Mouse (Mus musculus) stomach, postnatal 0 days (tissue): ENCODE data around the gene Col17a1. TPM values are rescaled to one million over a fixed set of nuclear protein-coding genes. Genes with fewer than 3 reads are reported as not detected.

Source experiments
- ATAC-seq: fragments of 200-750 bp; cut with Nextera tagmentation; 2 replicates; pipeline ENCODE4 v1.8.0; 2017; ENCODE audit not compliant: low FRiP score, low TSS enrichment
- DNase-seq: peaks from one replicate; pipeline ENCODE4 v3.0.0-alpha.2; 2016; ENCODE audit warnings: low spot score
- H3K27ac ChIP-seq: fragments of 300-500 bp; sonication (generic); replicated peaks from 2 replicates; pipeline ENCODE4 v1.5.1; 2014; ENCODE audit warnings: mild to moderate bottlenecking, control low read depth
- H3K27me3 ChIP-seq: fragments of 300-500 bp; sonication (generic); 2 replicates; pipeline ENCODE4 v1.6.1; 2014; ENCODE audit warnings: low read length; ENCODE audit not compliant: control insufficient read depth, insufficient read depth
- H3K36me3 ChIP-seq: fragments of 300-500 bp; sonication (generic); 2 replicates; pipeline ENCODE4 v1.6.1; 2014; ENCODE audit warnings: low read length, mixed read lengths; ENCODE audit not compliant: control insufficient read depth, insufficient read depth
- H3K4me1 ChIP-seq: fragments of 300-500 bp; sonication (generic); replicated peaks from 2 replicates; pipeline ENCODE4 v1.6.1; 2014; ENCODE audit warnings: antibody characterized with exemption; ENCODE audit not compliant: control insufficient read depth, insufficient read depth
- H3K4me2 ChIP-seq: fragments of 300-500 bp; sonication (generic); replicated peaks from 2 replicates; pipeline ENCODE4 v1.6.1; 2014; ENCODE audit warnings: low read depth, mild to moderate bottlenecking, control low read depth, moderate library complexity
- H3K4me3 ChIP-seq: fragments of 300-500 bp; sonication (generic); 2 replicates; pipeline ENCODE4 v1.5.1; 2014; ENCODE audit warnings: low read depth, low read length, control low read depth
- H3K9ac ChIP-seq: fragments of 300-500 bp; sonication (generic); 2 replicates; pipeline ENCODE4 v1.6.1; 2014; ENCODE audit warnings: mild to moderate bottlenecking, low read length, control low read depth, mixed read lengths
- H3K9me3 ChIP-seq: fragments of 300-500 bp; sonication (generic); 2 replicates; pipeline ENCODE4 v1.6.1; 2016; ENCODE audit warnings: low read length; ENCODE audit not compliant: control insufficient read depth
- CTCF ChIP-seq: IDR thresholded peaks from 2 replicates; pipeline ENCODE4 v1.5.1; 2016; ENCODE audit warnings: antibody characterized with exemption, low read depth, mild to moderate bottlenecking, moderate library complexity
- EP300 ChIP-seq: optimal IDR thresholded peaks from 2 replicates; pipeline ENCODE3; 2016; ENCODE audit warnings: antibody characterized with exemption
- WGBS: fragments of 180-500 bp; shearing (Covaris S2); extraction: QIAGEN DNeasy Blood & Tissue Kit; methylation state at CpG from one replicate; pipeline ENCODE4 v1.1.7; 2014; 5-methylcytosine and 5-hydroxymethylcytosine counted together
- polyA plus RNA-seq: library from polyadenylated mRNA; unstranded; fragments of >200 nt; fragmentation: Nextera tagmentation; extraction: Ambion mirVana; gene quantifications from 2 replicates; pipeline ENCODE4 v1.2.1, GENCODE M21; 2015

Col17a1 gene
- 13.9 and 20.1 TPM in 2 replicates for polyA plus RNA-seq

GRCm38 (mm10) chr19:47691994-47692393 lies at the start of gene Col17a1:
Col17a1 (minus strand) TSS chr19:47692094.
- Histone ChIP-seq H3K36me3 (no peaks in the 10 kb centered on the region), H3K4me2 (0 out of 2 replicates have a peak within 1 kb of the TSS, but pooled peaks have one; percentile 12), H3K27me3 (no peaks in the 10 kb centered on the region), H3K27ac (peak within 1 kb of the TSS; percentile 66), H3K9ac (peak within 1 kb of the TSS; percentile 31), H3K4me1 (no peaks in the 10 kb centered on the region), H3K4me3 (peak within 1 kb of the TSS; percentile 27), H3K9me3 (no peaks in the 10 kb centered on the region)
- no peak for ATAC-seq
- TF ChIP-seq EP300 (no peak), CTCF (no peak)
- 59% methylated on average over 6 of the region's 6 CpGs for WGBS
- no peak for DNase-seq

GRCm38 (mm10) chr19:47731931-47732330 lies 40.0 kb upstream of the Col17a1 start:
- H3K4me3 ChIP-seq, result peak overlapping the region; percentile 71
- H3K27me3 ChIP-seq, result no peaks in the 10 kb centered on the region
- H3K27ac ChIP-seq, result peak overlapping the region; percentile 99
- H3K36me3 ChIP-seq, result peaks cover 6% of the 10 kb centered on the region; the same call in 1 of the 2 replicates
- H3K4me2 ChIP-seq, result peak overlapping the region; percentile 44
- 0 out of 2 replicates have a peak, but pooled peaks have one; percentile 10 for ATAC-seq
- DNase-seq, result peak; percentile 78
- no peaks in the 10 kb centered on the region for H3K9me3 ChIP-seq
- peak overlapping the region; percentile 79 for H3K9ac ChIP-seq
- H3K4me1 ChIP-seq, result 0 out of 2 replicates have a peak, but pooled peaks cover 2% of the 10 kb centered on the region
- 0% methylated on average over 11 of the region's 15 CpGs for WGBS
- TF ChIP-seq EP300 (no peak), CTCF (no peak)

DNA sequence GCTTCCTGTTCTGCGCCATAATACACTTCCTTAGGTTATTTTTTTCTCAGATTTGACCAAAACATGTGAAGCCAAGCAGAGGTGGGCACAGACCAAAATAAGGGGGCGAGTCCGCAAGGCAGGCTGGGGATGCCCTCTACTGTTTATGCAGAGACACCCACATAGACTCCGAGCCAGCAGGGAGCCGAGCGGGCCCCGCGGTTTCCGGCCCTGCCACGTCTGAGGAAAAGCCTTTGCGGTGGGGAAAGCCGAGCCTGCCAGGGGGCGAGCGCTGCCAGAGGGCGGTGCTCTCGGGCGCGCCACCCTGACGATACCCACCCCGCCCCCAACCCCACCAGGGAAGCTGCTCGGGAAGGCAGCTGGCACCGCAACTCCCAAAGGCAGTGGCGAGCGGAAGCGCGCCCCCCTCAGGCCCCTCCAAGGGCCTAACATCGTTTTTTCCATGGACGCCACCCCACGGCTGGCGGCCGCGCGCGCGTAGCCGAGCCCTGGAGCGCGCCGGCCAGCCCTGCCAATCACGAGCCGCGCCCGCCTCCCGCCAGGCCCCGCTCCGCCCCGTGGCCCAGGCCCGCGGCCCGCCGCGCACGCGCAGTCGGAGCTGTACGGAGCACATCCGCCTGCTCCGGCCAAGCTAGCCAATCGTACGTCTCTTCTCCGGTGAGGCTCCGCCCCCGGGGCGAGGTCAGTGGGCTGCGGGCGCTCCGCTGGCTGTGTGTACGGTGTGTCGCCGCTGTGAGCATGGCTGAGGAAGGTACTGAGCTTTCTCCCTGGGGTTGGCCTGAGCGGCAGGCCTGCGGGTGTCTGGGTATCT lies 39.4 kb upstream of the Col17a1 start, which contains the start of gene Sfr1:
TSS of gene Sfr1 (plus strand) at position 612 of the 811 bp plus-strand sequence.
- TF ChIP-seq CTCF (peak; percentile 69), EP300 (peak; percentile 74)
- ATAC-seq (peak; percentile 97), DNase-seq (peak; percentile 99)
- WGBS, result under 1% methylated on average over 60 of the region's 72 CpGs
- peak within 1 kb of the TSS; percentile 71 for H3K4me3 ChIP-seq
- peaks cover 4% of the 10 kb centered on the region; the same call in 1 of the 2 replicates for H3K36me3 ChIP-seq
- 0 out of 2 replicates have a peak, but pooled peaks cover 2% of the 10 kb centered on the region for H3K4me1 ChIP-seq
- no peaks in the 10 kb centered on the region for H3K9me3 ChIP-seq
- peak within 1 kb of the TSS; percentile 61 for H3K4me2 ChIP-seq
- H3K27me3 ChIP-seq, result no peaks in the 10 kb centered on the region
- peak within 1 kb of the TSS; percentile 99 for H3K27ac ChIP-seq
- H3K9ac ChIP-seq, result peak within 1 kb of the TSS; percentile 79

DNA sequence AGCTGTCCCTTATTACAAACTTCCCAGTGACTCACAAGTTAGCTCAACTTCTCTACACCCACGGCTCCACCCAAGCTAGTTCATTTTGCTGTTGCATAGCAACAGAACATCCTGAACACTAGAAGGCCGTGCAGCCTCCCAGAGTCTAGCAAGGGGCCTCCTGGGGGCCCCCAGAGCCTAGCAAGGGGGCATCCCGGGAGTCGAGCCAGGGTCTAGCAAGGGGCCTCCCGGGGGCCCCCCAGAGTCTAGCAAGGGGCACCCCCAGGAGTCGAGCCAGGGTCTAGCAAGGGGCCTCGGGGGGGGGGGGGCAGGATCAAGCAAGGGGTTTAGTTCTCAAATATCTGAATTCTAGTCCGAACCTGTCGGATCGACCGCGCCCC lies 38.8 kb upstream of the Col17a1 start:
- peak overlapping the region; percentile 71 for H3K4me3 ChIP-seq
- peak overlapping the region; percentile 99 for H3K27ac ChIP-seq
- peaks cover 2% of the 10 kb centered on the region; the same call in 1 of the 2 replicates for H3K36me3 ChIP-seq
- ATAC-seq, result peak; percentile 82
- TF ChIP-seq CTCF, result no peak
- no peak for TF ChIP-seq EP300
- H3K4me2 ChIP-seq, result peak overlapping the region; percentile 61
- H3K27me3 ChIP-seq, result no peaks in the 10 kb centered on the region
- WGBS, result 0% methylated on average over 12 of the region's 12 CpGs
- DNase-seq, result peak; percentile 84
- H3K9me3 ChIP-seq, result no peaks in the 10 kb centered on the region
- 0 out of 2 replicates have a peak, but pooled peaks cover 2% of the 10 kb centered on the region for H3K4me1 ChIP-seq
- H3K9ac ChIP-seq, result peak overlapping the region; percentile 76

GRCm38 (mm10) chr19:47725643-47726140 lies 33.8 kb upstream of the Col17a1 start:
- ATAC-seq, result no peak

More at GRCm38 (mm10) chr19:47725643-47726140, 33.8 kb upstream of the Col17a1 start:
- H3K36me3 ChIP-seq, result no peaks in the 10 kb centered on the region
- no peak overlapping the region for H3K27ac ChIP-seq
- TF ChIP-seq CTCF, result no peak
- TF ChIP-seq EP300, result no peak
- H3K27me3 ChIP-seq, result no peaks in the 10 kb centered on the region
- WGBS, result 49% methylated on average over 7 of the region's 7 CpGs
- H3K9me3 ChIP-seq, result no peaks in the 10 kb centered on the region
- no peak overlapping the region for H3K4me3 ChIP-seq
- no peak for DNase-seq
- H3K4me1 ChIP-seq, result 0 out of 2 replicates have a peak, but pooled peaks cover 2% of the 10 kb centered on the region
- H3K4me2 ChIP-seq, result no peak overlapping the region
- H3K9ac ChIP-seq, result no peak overlapping the region
